Mouse (Mus musculus) gastrocnemius, postnatal 4 days (tissue): ENCODE measurements around the gene Ccdc84. TPM values are rescaled to one million over a fixed set of nuclear protein-coding genes. Genes with fewer than 3 reads are reported as not detected.
"Not testable (repeated sequence)": the region's sequence is repeated elsewhere in the genome, so short reads cannot be mapped to it uniquely, and the experiment has no call there.

Experiments
- DNase-seq, 2 experiments: peaks; one replicate each; pipeline ENCODE4 v3.0.0; 2021 to 2022; ENCODE audit warnings: low spot score in 2 of 2, mixed read lengths in 2 of 2
- microRNA-seq: library from miRNA; unstranded; fragments of <30 nt; microRNA quantifications from one replicate; pipeline ENCODE4 v1.2.0, GENCODE M21; 2021
- total RNA-seq, 2 experiments: library from RNA; stranded (reverse); gene quantifications; 2 replicates each; pipeline ENCODE4 v1.2.3; 2021

The Ccdc84 gene
- total RNA-seq, 2 experiments from 2014 or later: 10.0 to 17.3 TPM

DNA sequence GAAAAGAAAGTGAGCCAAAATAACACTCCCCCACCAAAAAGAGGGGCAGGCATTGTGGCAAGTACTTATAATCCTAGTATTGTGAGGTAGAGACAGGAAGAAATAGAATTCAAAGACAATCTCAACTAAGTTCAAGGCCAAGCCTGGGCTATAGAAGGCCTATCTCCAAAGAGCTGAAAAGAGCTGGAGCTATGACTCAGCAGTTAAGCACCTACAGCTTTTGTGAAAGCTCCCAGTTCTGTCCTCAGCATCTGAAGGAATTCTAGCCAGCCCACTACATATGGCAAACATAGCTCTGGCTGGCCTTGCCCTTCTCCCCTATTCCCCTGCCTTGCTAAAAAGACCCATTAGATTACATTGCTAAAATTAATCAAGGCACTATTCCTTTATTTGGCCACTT, 45.0 kb downstream of the Ccdc84 start:
- DNase-seq: no peak

- no peak for DNase-seq
Measured at GRCm38 (mm10) chr9:44364480-44364879, 53.9 kb downstream of the Ccdc84 start.

DNA sequence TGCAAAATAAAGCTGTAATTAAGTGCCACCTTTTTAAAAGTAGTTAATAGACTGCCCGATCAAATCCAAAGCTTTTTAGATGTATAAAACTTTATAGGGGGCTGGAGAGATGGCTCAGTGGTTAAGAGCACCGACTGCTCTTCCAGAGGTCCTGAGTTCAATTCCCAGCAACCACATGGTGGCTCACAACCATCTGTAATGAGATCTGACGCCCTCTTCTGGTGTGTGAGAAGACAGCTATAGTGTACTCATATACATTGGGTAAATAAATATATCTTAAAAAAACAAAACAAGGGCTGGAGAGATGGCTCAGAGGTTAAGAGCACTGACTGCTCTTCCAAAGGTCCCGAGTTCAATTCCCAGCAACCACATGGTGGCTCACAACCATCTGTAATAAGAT, 56.4 kb downstream of the Ccdc84 start:
- DNase-seq: not testable (repeated sequence)

- DNase-seq: peak; percentile 90 to 96
Measured at GRCm38 (mm10) chr9:44361190-44361917, 57.0 kb downstream of the Ccdc84 start, which contains the start of gene Vps11. Gene Vps11 (minus strand): TSS chr9:44361670.

Small RNA genes lying within 50 kb of the gene (microRNA-seq; reads per million reads assigned to microRNA genes)
- gene Mir7085: not detected

Other genes with a start within 250 kb of the Ccdc84 start
- 10 to 100 TPM; 25.4 to 28.7 TPM for gene Cbl, start 184.5 kb downstream of the Ccdc84 start, total RNA-seq
- gene Ccdc153, start 177.9 kb downstream of the Ccdc84 start, total RNA-seq: not detected
- gene Pdzd3, start 167.1 kb downstream of the Ccdc84 start, total RNA-seq: under 1 TPM; 0.37 to 0.39 TPM
- 10 to 100 TPM; 22.7 to 23.0 TPM for gene Nlrx1, start 150.0 kb downstream of the Ccdc84 start, total RNA-seq
- gene Abcg4, start 130.0 kb downstream of the Ccdc84 start, total RNA-seq: 1 to 10 TPM; 1.5 TPM
- gene Hinfp, start 112.9 kb downstream of the Ccdc84 start, total RNA-seq: 10 to 100 TPM; 11.2 to 13.7 TPM
- 10 to 100 TPM; 10.5 to 12.8 TPM for gene C2cd2l, start 98.3 kb downstream of the Ccdc84 start, total RNA-seq
- gene Dpagt1, start 92.5 kb downstream of the Ccdc84 start, total RNA-seq: 10 to 100 TPM; 18.4 to 18.8 TPM
- 10 to 100 TPM; 80.5 to 93.0 TPM for gene H2afx, start 83.9 kb downstream of the Ccdc84 start, total RNA-seq
- gene Hmbs, start 74.3 kb downstream of the Ccdc84 start, total RNA-seq: 10 to 100 TPM; 33.7 to 34.0 TPM
- gene Vps11, start 56.9 kb downstream of the Ccdc84 start, total RNA-seq: 10 to 100 TPM; 25.4 to 27.9 TPM
- 10 to 100 TPM; 49.2 to 51.3 TPM for gene Hyou1, start 39.1 kb downstream of the Ccdc84 start, total RNA-seq
- gene Slc37a4, start 21.7 kb downstream of the Ccdc84 start, total RNA-seq: 10 to 100 TPM; 58.2 to 68.3 TPM
- gene Rps25, start 11.4 kb downstream of the Ccdc84 start, total RNA-seq: 1,000 to 10,000 TPM; 1,491 to 1,513 TPM
- gene Trappc4, start 11.0 kb downstream of the Ccdc84 start, total RNA-seq: 10 to 100 TPM; 43.2 to 43.5 TPM
- gene Foxr1, start 22.6 kb upstream of the Ccdc84 start, total RNA-seq: not detected
- gene Upk2, start 36.4 kb upstream of the Ccdc84 start, total RNA-seq: under 1 TPM; 0.69 to 0.91 TPM
- 100 to 1,000 TPM; 126 to 131 TPM for gene Bcl9l, start 64.3 kb upstream of the Ccdc84 start, total RNA-seq
- gene Cxcr5, start 143.3 kb upstream of the Ccdc84 start, total RNA-seq: under 1 TPM; 0.10 TPM
- gene Ddx6, start 186.3 kb upstream of the Ccdc84 start, total RNA-seq: 100 to 1,000 TPM in 1 of 2 experiments, 10 to 100 TPM in 1; 99.3 to 101 TPM